Mouse (Mus musculus) small intestine, adult 2 months (tissue): Measurements from ENCODE around the gene Arl3.

ENCODE experiments used
- CTCF ChIP-seq: fragments of 200-500 bp; IDR thresholded peaks from 2 replicates; pipeline ENCODE4 v1.5.1; 2012; ENCODE audit warnings: low read depth, mild to moderate bottlenecking, control low read depth, inconsistent platforms, low read length, moderate library complexity, mixed read lengths; ENCODE audit not compliant: insufficient replicate concordance, insufficient read length; ENCODE audit errors: extremely low read depth
- POLR2A ChIP-seq: fragments of 200-500 bp; IDR thresholded peaks from 2 replicates; pipeline ENCODE4 v1.6.1; 2012; ENCODE audit warnings: low read depth, mild to moderate bottlenecking, control low read depth, inconsistent platforms, low read length, moderate library complexity

DNA sequence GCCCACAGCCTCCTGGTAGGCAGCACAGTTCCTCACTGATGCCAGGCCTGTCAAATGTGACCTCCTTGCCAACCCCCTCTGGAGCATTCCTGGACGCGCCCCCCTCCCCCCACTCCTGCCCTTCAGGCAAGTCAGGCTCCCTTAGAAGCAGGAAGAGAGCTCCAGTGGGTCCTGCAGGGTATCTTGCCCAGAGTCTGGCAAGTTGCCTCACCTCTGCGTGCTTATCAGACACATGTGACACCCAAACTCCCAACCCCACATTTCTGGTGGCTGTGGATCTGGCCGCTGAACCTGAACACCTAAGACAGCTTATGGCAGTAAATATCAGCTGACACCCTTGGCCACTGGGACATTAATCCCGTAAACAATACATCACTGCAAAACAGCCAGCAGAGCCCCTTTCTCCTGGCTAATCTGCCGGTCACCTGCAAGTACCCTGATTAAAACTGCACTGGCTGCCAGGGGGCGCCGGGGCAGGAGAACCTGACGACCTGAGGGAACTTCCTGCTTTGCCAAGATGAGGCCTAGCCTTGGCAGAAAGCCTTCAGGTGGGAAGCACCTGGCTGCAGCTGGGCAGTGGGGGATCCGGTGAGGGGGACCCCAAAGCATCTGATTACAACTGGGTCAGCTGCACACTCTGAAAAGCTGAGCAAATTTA, 40.8 kb downstream of the Arl3 start:
- TF ChIP-seq POLR2A (no peak), CTCF (peak; percentile 11; the same call in 1 of the 2 replicates)
